Mouse (Mus musculus) neural tube, embryonic 12.5 days (tissue): ENCODE data around the gene Tob1. TPM values are rescaled to one million over a fixed set of nuclear protein-coding genes. Genes with fewer than 3 reads are reported as not detected.

Source experiments
- ATAC-seq: fragments of 200-750 bp; cut with Nextera tagmentation; 2 replicates; pipeline ENCODE4 v1.8.0; 2017; ENCODE audit warnings: low read depth, mild to moderate bottlenecking, moderate TSS enrichment, moderate library complexity; ENCODE audit not compliant: low FRiP score
- H3K27ac ChIP-seq: fragments of 300-500 bp; sonication (generic); 2 replicates; pipeline ENCODE4 v1.5.1; 2016
- H3K27me3 ChIP-seq: fragments of 300-500 bp; sonication (generic); replicated peaks from 2 replicates; pipeline ENCODE4 v1.6.1; 2016; ENCODE audit warnings: mild to moderate bottlenecking
- H3K36me3 ChIP-seq: fragments of 300-500 bp; sonication (generic); 2 replicates; pipeline ENCODE4 v1.6.1; 2016; ENCODE audit warnings: mild to moderate bottlenecking
- H3K4me1 ChIP-seq: fragments of 300-500 bp; sonication (generic); 2 replicates; pipeline ENCODE4 v1.6.1; 2016
- H3K4me2 ChIP-seq: fragments of 300-500 bp; sonication (generic); replicated peaks from 2 replicates; pipeline ENCODE4 v1.6.1; 2016; ENCODE audit warnings: mild to moderate bottlenecking
- H3K4me3 ChIP-seq: fragments of 300-500 bp; sonication (generic); 2 replicates; pipeline ENCODE4 v1.5.1; 2016
- H3K9ac ChIP-seq: fragments of 300-500 bp; sonication (generic); 2 replicates; pipeline ENCODE4 v1.6.1; 2016; ENCODE audit warnings: mild to moderate bottlenecking
- H3K9me3 ChIP-seq: fragments of 300-500 bp; sonication (generic); 2 replicates; pipeline ENCODE4 v1.6.1; 2016; ENCODE audit warnings: mild to moderate bottlenecking
- WGBS: fragments of 180-500 bp; shearing (Covaris S2); methylation state at CpG from one replicate; pipeline ENCODE4 v1.1.7; 2016; 5-methylcytosine and 5-hydroxymethylcytosine counted together
- polyA plus RNA-seq: library from polyadenylated mRNA; unstranded; fragments of >200 nt; fragmentation: Nextera tagmentation; extraction: Ambion mirVana; gene quantifications from 2 replicates; pipeline ENCODE4 v1.2.1, GENCODE M21; 2016

Gene Tob1
- polyA plus RNA-seq, 1 experiment from 2014 or later: 43.3 TPM

DNA sequence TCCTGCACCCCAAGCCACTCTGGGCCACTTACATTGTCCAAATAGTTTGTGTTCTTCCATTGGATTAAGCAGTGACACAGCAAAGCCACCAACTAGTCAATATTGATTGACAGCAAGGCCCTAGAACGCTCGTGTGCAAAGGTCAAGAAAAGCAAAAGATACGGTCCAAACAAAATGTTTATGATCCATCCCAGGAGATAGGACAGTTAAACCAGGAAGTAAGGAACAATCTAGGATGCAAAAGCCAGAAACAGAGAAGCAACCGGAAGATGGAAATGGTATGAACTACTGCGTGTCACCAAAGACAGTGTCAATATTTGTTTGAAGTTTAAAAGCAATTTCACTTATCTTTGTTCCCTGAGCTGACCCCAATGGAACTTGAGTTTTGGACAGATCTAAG lies 9.1 kb upstream of the Tob1 start:
- H3K27me3 ChIP-seq: no peaks in the 10 kb centered on the region
- H3K9me3 ChIP-seq: no peaks in the 10 kb centered on the region
- H3K27ac ChIP-seq: no peak overlapping the region

DNA sequence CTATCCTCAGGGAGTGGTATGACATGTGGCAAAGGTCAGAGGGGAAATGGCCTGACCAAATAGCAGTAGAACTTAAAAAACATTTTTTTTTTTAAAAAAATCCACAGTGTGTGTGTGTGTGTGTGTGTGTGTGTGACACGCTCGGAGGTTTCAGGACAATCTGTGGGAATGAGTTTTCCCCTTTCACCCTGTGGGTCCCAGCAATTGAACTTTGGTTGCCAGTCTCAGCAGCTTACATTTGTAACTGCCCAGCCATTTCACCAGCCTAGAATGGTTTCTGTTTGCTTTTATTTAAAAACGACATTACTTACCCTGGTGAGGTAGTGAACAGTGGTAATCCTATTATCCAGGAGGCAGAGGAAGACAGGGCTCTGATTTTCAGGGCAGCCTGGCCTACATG lies 8.2 kb upstream of the Tob1 start:
- WGBS: 84% methylated on average over 3 of the region's 3 CpGs
- Histone ChIP-seq H3K27me3 (no peaks in the 10 kb centered on the region), H3K9me3 (no peaks in the 10 kb centered on the region), H3K4me1 (peaks cover 11% of the 10 kb centered on the region), H3K4me3 (no peak overlapping the region), H3K9ac (no peak overlapping the region), H3K36me3 (no peaks in the 10 kb centered on the region), H3K4me2 (no peak overlapping the region), H3K27ac (no peak overlapping the region)
- no peak for ATAC-seq

More for the DNA sequence above, 9.1 kb upstream of the Tob1 start:
- Histone ChIP-seq H3K4me2 (no peak overlapping the region), H3K36me3 (no peaks in the 10 kb centered on the region), H3K4me1 (peaks cover 11% of the 10 kb centered on the region), H3K4me3 (no peak overlapping the region), H3K9ac (no peak overlapping the region)
- ATAC-seq: no peak
- WGBS: 91% methylated on average over 5 of the region's 5 CpGs

DNA sequence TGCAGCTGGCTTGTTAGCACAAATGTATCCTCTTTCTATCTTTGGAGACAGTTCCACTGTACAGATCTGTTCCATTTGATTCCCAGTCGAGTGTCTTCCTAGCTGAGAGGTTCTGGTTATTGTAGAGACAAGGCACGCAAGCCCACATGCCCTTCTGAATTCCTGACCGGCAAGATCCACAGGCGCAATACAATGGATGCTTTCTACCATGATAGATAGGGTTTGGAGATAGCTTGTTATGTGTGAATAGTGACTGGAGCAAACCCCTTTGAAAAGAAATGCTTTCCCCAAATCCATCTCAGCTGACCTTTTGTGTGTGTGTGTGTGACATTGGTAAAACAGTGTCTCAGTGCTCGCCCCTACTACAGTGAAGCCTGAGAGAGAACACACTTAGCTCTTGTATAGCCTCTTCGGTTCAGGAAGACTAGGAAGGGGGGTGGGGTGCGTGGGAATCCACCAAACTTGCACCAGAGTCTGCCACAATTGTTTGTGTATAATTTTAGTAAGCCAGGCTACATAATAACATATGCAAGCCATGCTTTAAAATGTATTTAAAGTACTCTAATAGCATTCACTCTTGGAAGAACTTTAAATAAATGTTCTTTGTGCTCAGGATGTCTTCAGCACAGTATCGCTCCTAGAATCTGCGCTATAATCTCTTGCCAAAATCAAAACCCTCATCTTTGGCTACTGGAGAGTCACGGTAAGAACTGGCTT lies 4.7 kb upstream of the Tob1 start:
- WGBS: 48% methylated on average over 10 of the region's 10 CpGs

DNA sequence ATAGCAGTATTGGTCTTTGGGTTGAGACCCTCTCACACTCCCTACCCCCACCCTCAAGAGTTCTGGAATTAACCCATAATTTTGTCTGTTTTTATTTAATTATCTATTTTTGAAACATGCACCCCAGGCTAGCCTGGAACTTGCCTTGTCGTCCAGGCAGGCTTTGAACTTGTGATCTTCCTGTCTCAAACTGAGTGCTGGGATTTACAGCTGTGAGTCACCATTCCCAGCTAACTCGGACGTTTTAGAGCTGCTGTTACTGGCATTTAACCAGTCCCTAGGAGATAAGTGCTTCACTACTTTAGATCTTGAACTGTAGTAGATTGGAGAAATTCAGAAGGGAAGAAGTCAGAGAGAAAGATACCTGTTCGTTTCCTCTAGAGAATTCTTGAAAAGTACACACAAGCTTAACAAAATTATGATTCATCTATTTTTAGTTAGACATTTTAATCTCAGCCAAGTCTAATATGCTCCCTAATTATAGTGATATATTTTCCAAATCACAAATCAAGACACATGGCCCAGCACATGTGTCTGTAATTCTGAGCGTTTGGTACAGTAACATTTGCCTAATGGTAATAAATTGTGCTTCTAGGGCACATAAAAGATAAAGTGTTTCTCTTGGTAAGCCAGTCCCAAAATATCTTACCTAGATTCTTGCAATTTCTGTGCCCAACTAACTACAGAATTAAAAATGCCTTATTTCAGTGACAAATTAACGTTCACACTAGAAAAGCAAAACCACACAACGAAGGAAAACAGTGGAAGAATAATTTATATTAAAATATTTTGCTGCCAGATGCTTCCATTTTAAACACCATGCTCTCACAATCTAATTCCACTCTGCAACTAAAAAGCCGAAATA lies 2.2 kb upstream of the Tob1 start:
- Histone ChIP-seq H3K9me3 (no peaks in the 10 kb centered on the region), H3K36me3 (peaks cover 4% of the 10 kb centered on the region), H3K4me2 (0 out of 2 replicates have a peak overlapping the region, but pooled peaks have one; percentile 98), H3K27me3 (no peaks in the 10 kb centered on the region), H3K4me1 (peaks cover 21% of the 10 kb centered on the region), H3K9ac (no peak overlapping the region), H3K27ac (no peak overlapping the region), H3K4me3 (no peak overlapping the region)
- WGBS: 45% methylated on average over 8 of the region's 8 CpGs
- no peak for ATAC-seq

More for the DNA sequence above, 4.7 kb upstream of the Tob1 start:
- Histone ChIP-seq H3K9me3 (no peaks in the 10 kb centered on the region), H3K4me2 (no peak overlapping the region), H3K9ac (no peak overlapping the region), H3K4me1 (peaks cover 13% of the 10 kb centered on the region), H3K36me3 (no peaks in the 10 kb centered on the region), H3K27ac (no peak overlapping the region), H3K27me3 (no peaks in the 10 kb centered on the region), H3K4me3 (no peak overlapping the region)
- no peak for ATAC-seq

DNA sequence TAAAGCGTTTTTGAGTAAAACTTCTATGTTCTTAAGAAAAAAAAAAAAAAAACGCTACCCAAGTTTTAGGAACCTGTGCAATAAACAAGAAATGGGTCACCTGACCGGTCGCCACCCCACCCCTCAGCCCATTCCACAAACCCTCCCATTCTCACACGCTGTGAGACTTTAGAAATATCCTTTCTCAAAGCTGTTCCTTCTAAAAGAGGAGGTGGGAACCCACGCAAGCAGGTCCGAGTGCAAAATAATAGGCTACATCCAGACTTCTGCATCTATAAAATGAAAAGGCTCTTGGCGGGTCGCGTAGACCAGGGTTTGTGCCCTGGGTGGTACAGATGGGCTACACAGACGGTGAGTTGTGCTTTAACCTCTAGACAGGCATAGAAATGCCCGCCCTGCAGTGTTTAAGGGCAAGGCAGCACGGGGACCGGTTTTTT lies 1.5 kb upstream of the Tob1 start:
- Histone ChIP-seq H3K27ac (peak overlapping the region; percentile 89), H3K4me3 (peak overlapping the region; percentile 36), H3K4me1 (peaks cover 26% of the 10 kb centered on the region), H3K9me3 (no peaks in the 10 kb centered on the region), H3K27me3 (no peaks in the 10 kb centered on the region), H3K4me2 (peak overlapping the region; percentile 98), H3K9ac (peak overlapping the region; percentile 53; the same call in 1 of the 2 replicates), H3K36me3 (peaks cover 10% of the 10 kb centered on the region)
- ATAC-seq: no peak
- 2% methylated on average over 14 of the region's 14 CpGs for WGBS

DNA sequence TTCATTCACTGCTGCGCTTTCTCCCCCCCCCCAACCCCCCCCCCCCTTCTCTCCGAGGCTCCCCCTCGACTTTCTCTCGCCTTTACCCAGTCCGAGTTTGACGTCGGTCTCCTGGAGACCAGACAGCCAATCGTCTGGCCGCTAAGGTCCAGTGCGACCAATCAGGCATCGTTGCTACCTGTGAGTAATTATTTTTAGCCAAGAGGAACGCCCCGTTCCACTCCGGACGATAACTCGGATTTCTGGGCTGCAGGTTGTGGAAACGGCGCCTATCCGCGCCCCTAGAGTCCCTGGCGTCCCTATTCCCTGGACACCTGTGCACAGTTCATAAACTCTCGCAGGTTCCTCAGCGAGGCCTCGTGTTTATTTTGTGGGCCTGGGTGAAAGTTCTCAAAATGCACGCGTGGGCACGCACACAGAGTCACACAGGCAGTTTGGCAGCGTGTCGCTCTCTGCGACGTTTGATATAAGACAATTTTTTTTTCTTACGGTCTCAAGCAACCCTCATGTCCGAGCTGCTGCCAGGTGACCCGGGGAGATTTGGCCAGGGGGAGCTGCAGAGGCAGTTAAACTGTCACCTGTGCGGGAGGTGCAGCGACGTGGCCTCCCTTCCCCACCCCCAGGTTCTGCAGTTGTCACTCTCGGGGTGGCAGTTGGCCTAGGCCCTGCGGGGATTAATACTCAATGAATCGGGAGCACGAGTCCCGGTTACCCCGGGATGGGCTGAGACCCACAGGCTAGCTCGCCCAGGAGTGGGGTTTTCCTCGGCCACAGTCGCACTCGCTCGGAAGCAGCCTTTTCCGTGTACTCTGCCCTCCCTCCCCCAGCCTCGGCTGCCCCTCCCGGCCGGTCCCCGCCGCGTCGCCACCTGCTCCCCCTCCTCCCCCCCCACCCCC lies 815 bp upstream of the Tob1 start:
- Histone ChIP-seq H3K4me1 (peaks cover 27% of the 10 kb centered on the region), H3K9me3 (no peaks in the 10 kb centered on the region), H3K9ac (peak overlapping the region; percentile 61), H3K4me2 (peak overlapping the region; percentile 98), H3K27ac (peak overlapping the region; percentile 95), H3K27me3 (no peaks in the 10 kb centered on the region), H3K36me3 (peaks cover 10% of the 10 kb centered on the region), H3K4me3 (peak overlapping the region; percentile 49)
- peak; percentile 82 for ATAC-seq
- under 1% methylated on average over 44 of the region's 56 CpGs for WGBS

DNA sequence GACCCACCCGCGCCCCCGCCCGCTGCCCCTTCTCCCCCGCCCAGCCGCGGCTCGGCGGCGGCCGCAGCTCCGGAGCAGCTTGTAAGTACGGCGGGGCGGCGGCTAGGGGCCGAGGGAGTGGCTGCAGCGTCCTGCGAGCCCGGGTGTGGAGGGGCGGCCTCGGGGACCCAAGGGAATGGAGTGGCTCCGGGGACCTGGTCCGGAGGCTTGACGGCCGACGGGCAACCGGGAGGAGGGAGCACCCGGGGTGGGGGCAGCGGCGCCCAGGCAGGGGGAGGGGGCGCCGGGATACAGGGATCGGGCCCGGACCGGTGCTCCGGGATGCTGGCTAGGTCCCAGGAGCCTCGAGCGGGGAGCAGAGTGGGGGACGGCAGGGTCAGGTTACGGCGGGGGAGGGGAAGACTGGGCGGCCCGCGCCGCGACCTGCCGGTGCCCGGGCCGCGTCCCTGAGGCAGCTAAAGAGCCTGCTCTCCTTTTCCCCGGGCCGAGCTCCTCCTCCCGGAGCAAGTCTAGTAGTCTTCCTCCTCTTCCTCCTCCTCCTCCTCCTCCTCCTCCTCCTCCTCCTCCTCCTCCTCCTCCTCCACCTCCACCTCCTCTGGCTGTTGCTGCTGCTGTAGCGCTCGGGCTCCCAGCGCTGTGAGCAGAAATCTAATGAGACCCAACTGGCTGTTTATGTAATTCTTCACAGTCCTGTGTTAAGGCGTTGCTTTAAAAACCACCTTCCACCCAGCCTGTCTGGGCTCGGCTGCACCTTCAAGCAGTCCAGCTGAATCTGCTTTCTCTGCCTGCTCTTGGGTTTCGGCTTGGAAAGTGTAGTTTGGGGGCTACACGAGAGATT lies 616 bp downstream of the Tob1 start:
- Histone ChIP-seq H3K4me1 (peaks cover 22% of the 10 kb centered on the region), H3K4me3 (peak overlapping the region; percentile 90), H3K9me3 (no peaks in the 10 kb centered on the region), H3K27ac (peak overlapping the region; percentile 95), H3K9ac (peak overlapping the region; percentile 99), H3K27me3 (no peaks in the 10 kb centered on the region), H3K4me2 (peak overlapping the region; percentile 72), H3K36me3 (peaks cover 10% of the 10 kb centered on the region)
- 1% methylated on average over 39 of the region's 61 CpGs for WGBS
- ATAC-seq: peak; percentile 19

DNA sequence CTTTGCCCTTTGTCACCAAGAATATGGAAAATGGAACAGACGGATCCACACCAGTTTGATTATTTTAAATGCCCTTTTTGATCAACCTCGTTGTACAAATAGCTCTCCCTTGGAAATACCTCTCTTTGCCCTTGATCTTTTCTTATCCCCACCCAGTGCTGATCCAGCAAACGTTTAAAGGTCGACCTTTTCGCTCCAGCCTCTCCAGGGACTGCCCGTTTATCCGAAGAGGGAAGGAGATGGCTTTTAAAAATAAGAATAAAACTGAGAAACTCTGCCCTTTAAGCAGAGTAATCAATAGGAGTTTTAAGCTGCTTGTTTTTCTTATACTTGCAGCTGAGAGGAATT lies 1.2 kb downstream of the Tob1 start:
- Histone ChIP-seq H3K4me1 (peaks cover 22% of the 10 kb centered on the region), H3K9ac (peak overlapping the region; percentile 99), H3K4me3 (peak overlapping the region; percentile 90), H3K27me3 (no peaks in the 10 kb centered on the region), H3K9me3 (no peaks in the 10 kb centered on the region), H3K4me2 (peak overlapping the region; percentile 72), H3K27ac (peak overlapping the region; percentile 95), H3K36me3 (peaks cover 10% of the 10 kb centered on the region)
- ATAC-seq: no peak
- 0% methylated on average over 7 of the region's 7 CpGs for WGBS

DNA sequence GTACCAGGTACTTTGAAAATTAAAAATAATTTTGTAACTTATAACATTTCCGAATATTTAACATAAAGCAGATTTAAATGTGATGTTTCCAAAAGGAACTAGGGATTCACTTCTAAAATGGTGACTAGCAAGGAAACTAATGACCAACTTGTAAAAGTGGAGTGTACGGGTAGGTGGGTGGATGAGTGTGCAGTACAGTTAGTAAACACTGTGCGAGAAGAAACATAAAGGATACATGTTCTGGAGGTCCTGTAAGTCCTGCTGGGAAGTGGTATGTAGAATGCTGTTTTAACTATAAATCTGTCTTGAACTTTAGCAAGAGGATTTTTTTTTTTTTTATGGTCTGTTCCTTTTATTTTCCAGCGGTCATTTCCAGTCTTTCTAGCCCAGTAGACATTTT lies 1.7 kb downstream of the Tob1 start:
- H3K27ac ChIP-seq: no peak overlapping the region
- WGBS: 42% methylated on average over 4 of the region's 4 CpGs

DNA sequence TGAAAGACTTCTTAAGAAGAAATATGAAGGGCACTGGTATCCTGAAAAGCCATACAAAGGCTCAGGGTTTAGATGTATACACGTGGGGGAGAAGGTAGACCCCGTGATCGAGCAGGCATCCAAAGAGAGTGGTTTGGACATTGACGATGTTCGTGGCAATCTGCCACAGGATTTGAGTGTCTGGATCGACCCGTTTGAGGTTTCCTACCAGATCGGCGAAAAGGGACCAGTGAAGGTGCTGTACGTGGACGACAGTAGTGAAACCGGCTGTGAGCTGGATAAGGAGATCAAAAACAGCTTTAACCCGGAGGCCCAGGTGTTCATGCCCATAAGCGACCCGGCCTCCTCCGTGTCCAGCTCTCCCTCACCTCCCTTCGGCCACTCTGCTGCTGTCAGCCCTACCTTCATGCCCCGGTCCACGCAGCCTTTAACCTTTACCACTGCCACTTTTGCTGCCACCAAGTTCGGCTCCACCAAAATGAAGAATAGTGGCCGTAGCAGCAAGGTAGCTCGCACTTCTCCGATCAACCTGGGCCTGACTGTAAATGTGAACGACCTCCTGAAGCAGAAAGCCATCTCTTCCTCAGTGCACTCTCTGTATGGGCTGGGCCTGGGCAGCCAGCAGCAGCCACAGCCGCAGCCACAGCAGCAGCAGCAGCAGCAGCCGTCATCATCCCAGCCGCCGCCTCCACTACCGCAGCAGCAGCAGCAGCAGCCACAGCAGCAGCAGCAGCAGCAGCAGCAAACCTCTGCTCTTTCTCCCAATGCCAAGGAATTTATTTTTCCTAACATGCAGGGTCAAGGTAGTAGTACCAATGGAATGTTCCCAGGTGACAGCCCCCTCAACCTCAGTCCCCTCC lies 2.7 kb downstream of the Tob1 start:
- H3K4me2 ChIP-seq: peak overlapping the region; percentile 72
- WGBS: 77% methylated on average over 29 of the region's 29 CpGs
- peaks cover 22% of the 10 kb centered on the region for H3K4me1 ChIP-seq
- H3K9me3 ChIP-seq: no peaks in the 10 kb centered on the region
- H3K36me3 ChIP-seq: peaks cover 10% of the 10 kb centered on the region
- no peaks in the 10 kb centered on the region for H3K27me3 ChIP-seq
- H3K9ac ChIP-seq: peak overlapping the region; percentile 49
- ATAC-seq: no peak
- peak overlapping the region; percentile 31 for H3K4me3 ChIP-seq
- no peak overlapping the region for H3K27ac ChIP-seq

More for the DNA sequence above, 1.7 kb downstream of the Tob1 start:
- no peaks in the 10 kb centered on the region for H3K9me3 ChIP-seq
- H3K4me3 ChIP-seq: peak overlapping the region; percentile 31
- H3K9ac ChIP-seq: peak overlapping the region; percentile 99
- peak overlapping the region; percentile 72 for H3K4me2 ChIP-seq
- H3K27me3 ChIP-seq: no peaks in the 10 kb centered on the region
- peaks cover 22% of the 10 kb centered on the region for H3K4me1 ChIP-seq
- ATAC-seq: no peak
- peaks cover 10% of the 10 kb centered on the region for H3K36me3 ChIP-seq
